Mouse (Mus musculus) erythroid progenitor cell, adult 5-6 weeks (primary cell): Measurements from ENCODE around the gene Stk19. TPM values are rescaled to one million over a fixed set of nuclear protein-coding genes. Genes with fewer than 3 reads are reported as not detected.
A peak's percentile ranks its signal among the peaks of the same experiment; 100 is the strongest.
"Not testable (repeated sequence)": the region's sequence is repeated elsewhere in the genome, so short reads cannot be mapped to it uniquely, and the experiment has no call there.

ENCODE experiments used
- ATAC-seq: replicated peaks from 2 replicates; pipeline ENCODE4 v1.8.0; 2016; ENCODE audit warnings: moderate number of reproducible peaks, mild to moderate bottlenecking, moderate TSS enrichment, inconsistent platforms; ENCODE audit not compliant: poor library complexity, low FRiP score, severe bottlenecking
- total RNA-seq, 2 experiments: library from RNA; stranded (forward) in 1 of 2; stranded (reverse) in 1 of 2; fragments of 150-400 nt in 1 of 2; fragments of 186-747, 209-891 nt in 1 of 2; gene quantifications; 2 replicates each; pipeline versions ENCODE4 v1.2.3 to v1.2.4; 2015 to 2017; ENCODE audit warnings: low replicate concordance in 2 of 2

Gene Stk19
- total RNA-seq, 2 experiments from 2014 or later, result 18.0 to 22.2 TPM

GRCm38 (mm10) chr17:34847192-34847591 is 10.4 kb upstream of the Stk19 start:
- ATAC-seq, result no peak

- no peak for ATAC-seq
Measured at GRCm38 (mm10) chr17:34844884-34845283, 8.1 kb upstream of the Stk19 start.

- ATAC-seq, result no peak
Measured at GRCm38 (mm10) chr17:34840736-34841307, 4.1 kb upstream of the Stk19 start.

- ATAC-seq, result no peak
Measured at GRCm38 (mm10) chr17:34838785-34839184, 2.0 kb upstream of the Stk19 start.

- ATAC-seq, result peak; percentile 7; the same call in 1 of the 2 replicates
Measured at GRCm38 (mm10) chr17:34837464-34838324, 949 bp upstream of the Stk19 start.

- peak; percentile 80 for ATAC-seq
Measured at GRCm38 (mm10) chr17:34836155-34836855, 440 bp downstream of the Stk19 start.

GRCm38 (mm10) chr17:34830776-34831175 is 6.0 kb downstream of the Stk19 start:
- not testable (repeated sequence) for ATAC-seq

GRCm38 (mm10) chr17:34814818-34815370 is 21.9 kb downstream of the Stk19 start:
- ATAC-seq, result no peak

- ATAC-seq, result 0 out of 2 replicates have a peak, but pooled peaks have one; percentile 27
Measured at GRCm38 (mm10) chr17:34813747-34814146, 23.0 kb downstream of the Stk19 start.

- no peak for ATAC-seq
Measured at GRCm38 (mm10) chr17:34811275-34811674, 25.5 kb downstream of the Stk19 start.

- not testable (repeated sequence) for ATAC-seq
Measured at GRCm38 (mm10) chr17:34810811-34811210, 25.9 kb downstream of the Stk19 start.

- not testable (repeated sequence) for ATAC-seq
Measured at GRCm38 (mm10) chr17:34810411-34810810, 26.3 kb downstream of the Stk19 start.

- no peak for ATAC-seq
Measured at GRCm38 (mm10) chr17:34808599-34809205, 28.0 kb downstream of the Stk19 start.

GRCm38 (mm10) chr17:34807176-34807575 is 29.6 kb downstream of the Stk19 start:
- ATAC-seq, result no peak

- ATAC-seq, result no peak
Measured at GRCm38 (mm10) chr17:34804871-34805562, 31.7 kb downstream of the Stk19 start.

GRCm38 (mm10) chr17:34804301-34804700 is 32.4 kb downstream of the Stk19 start, which contains the start of gene Cyp21a1:
Cyp21a1 (minus strand) TSS chr17:34804561.
- ATAC-seq, result not testable (repeated sequence)

- ATAC-seq, result not testable (repeated sequence)
Measured at GRCm38 (mm10) chr17:34803367-34803766, 33.4 kb downstream of the Stk19 start.

GRCm38 (mm10) chr17:34802756-34803155 is 34.0 kb downstream of the Stk19 start:
- not testable (repeated sequence) for ATAC-seq

- not testable (repeated sequence) for ATAC-seq
Measured at GRCm38 (mm10) chr17:34800781-34801305, 35.9 kb downstream of the Stk19 start.
